Mouse (Mus musculus) liver, postnatal 0 days (tissue): Measurements from ENCODE around the gene Dnajc12. TPM values are rescaled to one million over a fixed set of nuclear protein-coding genes. Genes with fewer than 3 reads are reported as not detected.

Experiments
- ATAC-seq: fragments of 200-750 bp; cut with Nextera tagmentation; 2 replicates; pipeline ENCODE4 v1.8.0; 2017; ENCODE audit warnings: mild to moderate bottlenecking, moderate library complexity
- DNase-seq: peaks from one replicate; pipeline ENCODE4 v3.0.0-alpha.2; 2016
- H3K27ac ChIP-seq: fragments of 300-500 bp; sonication (generic); 2 replicates; pipeline ENCODE4 v1.5.1; 2014; ENCODE audit warnings: antibody characterized with exemption, moderate library complexity, mild to moderate bottlenecking, low read depth
- H3K27me3 ChIP-seq: fragments of 300-500 bp; sonication (generic); 2 replicates; pipeline ENCODE4 v1.6.1; 2014; ENCODE audit warnings: low read length, control low read depth, mixed read lengths; ENCODE audit not compliant: insufficient read depth
- H3K36me3 ChIP-seq: fragments of 300-500 bp; sonication (generic); replicated peaks from 2 replicates; pipeline ENCODE4 v1.6.1; 2014; ENCODE audit warnings: mild to moderate bottlenecking, control low read depth, low read length, moderate library complexity, mixed read lengths; ENCODE audit not compliant: insufficient read depth
- H3K4me1 ChIP-seq: fragments of 300-500 bp; sonication (generic); 2 replicates; pipeline ENCODE4 v1.6.1; 2014; ENCODE audit warnings: antibody characterized with exemption, mild to moderate bottlenecking, control low read depth; ENCODE audit not compliant: insufficient read depth
- H3K4me2 ChIP-seq: fragments of 300-500 bp; sonication (generic); 2 replicates; pipeline ENCODE4 v1.6.1; 2014; ENCODE audit warnings: low read depth, mild to moderate bottlenecking, low read length, moderate library complexity, mixed read lengths
- H3K4me3 ChIP-seq: fragments of 300-500 bp; sonication (generic); 2 replicates; pipeline ENCODE4 v1.5.1; 2014; ENCODE audit warnings: low read depth, low read length
- H3K9ac ChIP-seq: fragments of 300-500 bp; sonication (generic); replicated peaks from 2 replicates; pipeline ENCODE4 v1.6.1; 2014; ENCODE audit warnings: mild to moderate bottlenecking, moderate library complexity
- H3K9me3 ChIP-seq: fragments of 300-500 bp; sonication (generic); 2 replicates; pipeline ENCODE4 v1.6.1; 2016; ENCODE audit warnings: mild to moderate bottlenecking, control low read depth, low read length, mixed read lengths
- CTCF ChIP-seq: sonication (generic); IDR thresholded peaks from 2 replicates; pipeline ENCODE4 v1.5.1; 2016; ENCODE audit warnings: antibody characterized with exemption, low read depth
- EP300 ChIP-seq: IDR thresholded peaks from 2 replicates; pipeline ENCODE4 v1.6.1; 2016; ENCODE audit warnings: antibody characterized with exemption, low read depth, mild to moderate bottlenecking
- WGBS: fragments of 180-500 bp; shearing (Covaris S2); extraction: QIAGEN DNeasy Blood & Tissue Kit; methylation state at CpG from one replicate; pipeline ENCODE4 v1.1.7; 2014; ENCODE audit not compliant: insufficient replicate concordance; 5-methylcytosine and 5-hydroxymethylcytosine counted together
- polyA plus RNA-seq: library from polyadenylated mRNA; unstranded; fragments of >200 nt; fragmentation: Nextera tagmentation; extraction: Ambion mirVana; gene quantifications from 2 replicates; pipeline ENCODE4 v1.2.1, GENCODE M21; 2015

Gene Dnajc12
- polyA plus RNA-seq, 1 experiment from 2014 or later = 14.8 TPM

GRCm38 (mm10) chr10:63455110-63455878 is 73.1 kb downstream of the Dnajc12 start:
- Histone ChIP-seq H3K27ac (no peak overlapping the region), H3K4me2 (no peak overlapping the region), H3K4me1 (no peaks in the 10 kb centered on the region), H3K9ac (no peak overlapping the region), H3K4me3 (no peak overlapping the region), H3K36me3 (no peaks in the 10 kb centered on the region), H3K9me3 (no peaks in the 10 kb centered on the region), H3K27me3 (no peaks in the 10 kb centered on the region)
- 50% methylated on average over 8 of the region's 8 CpGs for WGBS
- DNase-seq = no peak
- TF ChIP-seq CTCF (peak; percentile 27; the same call in 1 of the 2 replicates), EP300 (no peak)
- ATAC-seq = no peak

- Histone ChIP-seq H3K4me1 (no peaks in the 10 kb centered on the region), H3K9ac (no peak overlapping the region; the same call in 1 of the 2 replicates), H3K27ac (no peak overlapping the region), H3K36me3 (no peaks in the 10 kb centered on the region), H3K27me3 (no peaks in the 10 kb centered on the region), H3K9me3 (no peaks in the 10 kb centered on the region), H3K4me2 (peak overlapping the region; percentile 33; the same call in 1 of the 2 replicates), H3K4me3 (no peak overlapping the region)
- 61% methylated on average over 17 of the region's 17 CpGs for WGBS
- no peak for ATAC-seq
- DNase-seq = no peak
- TF ChIP-seq CTCF (no peak), EP300 (no peak)
These were observed 75.3 kb downstream of the Dnajc12 start for GRCm38 (mm10) chr10:63457292-63458128.

Other genes starting within 250 kb of the Dnajc12 start
- gene Mypn, start 178.5 kb upstream of the Dnajc12 start, polyA plus RNA-seq = 0.04 and 0.18 TPM in 2 replicates
- 22.5 and 22.9 TPM in 2 replicates for gene Herc4, start 138.6 kb upstream of the Dnajc12 start, polyA plus RNA-seq
- 2.8 and 3.1 TPM in 2 replicates for gene Sirt1, start 739 bp upstream of the Dnajc12 start, polyA plus RNA-seq
- gene Gm7075, start 39.3 kb downstream of the Dnajc12 start, polyA plus RNA-seq = not detected in 2 replicates
- 0.05 TPM in 1 of 2 replicates, not detected in the other for gene Ctnna3, start 47.7 kb downstream of the Dnajc12 start, polyA plus RNA-seq